Mouse (Mus musculus): Measurements from ENCODE around the gene Prss41.

DNA sequence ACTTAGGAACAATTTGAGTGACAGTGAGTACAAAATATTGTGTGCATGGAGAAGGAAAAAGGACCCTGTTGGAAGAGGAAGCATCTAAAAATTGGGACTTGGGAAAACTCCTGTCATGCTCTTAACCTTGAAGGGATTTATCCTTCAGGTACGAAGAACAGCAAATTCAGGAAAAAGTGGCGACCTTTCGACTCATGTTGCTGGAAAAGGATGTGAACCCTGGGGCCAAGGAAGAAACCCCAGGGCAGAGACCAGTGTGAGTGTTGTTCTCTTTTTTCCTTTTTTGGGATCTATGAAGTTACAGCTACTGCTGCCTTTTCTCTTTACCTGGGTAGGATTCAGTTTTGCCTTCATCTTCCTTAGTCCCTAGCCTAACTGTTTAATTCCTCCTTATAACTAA is 36.1 kb downstream of the Prss41 start:
- TF ChIP-seq CTCF (IDR thresholded peaks at IDR 0.05; ENCODE audit: low read depth) (no peak), EP300 (IDR thresholded peaks at IDR 0.05; ENCODE audit: low read depth) (no peak)
